Comparison of ENCODE assay signal across 16 mouse cellular contexts in genomic region chr16:33927263-33927824, GRCm38 (mm10). TPM values are rescaled to one million over a fixed set of nuclear protein-coding genes. Genes with fewer than 3 reads are reported as not detected.
DNase-seq lines count a peak whose midpoint lies in the region; ATAC-seq and TF ChIP-seq lines count a peak whose summit lies in the region.
"Had no signal": no experiment of that assay in that cellular context is flagged by ENCODE, and none has a peak within 500 bp of the region (broad histone marks: within the 10 kb centered on the region; RNA-seq: fewer than 3 reads in every experiment).

No protein-coding gene starts in this region.

- no peaks in the 10 kb centered on the region; the same call in 1 of the 2 replicates for H3K79me2 ChIP-seq in heart, adult 2 months (replicated peaks; ENCODE audit: control insufficient read depth, insufficient read depth, low read length)

- H3K9ac ChIP-seq in heart, adult 2 months (ENCODE audit: low read depth, low read length), result no peak overlapping the region
- no peak overlapping the region for H3K9ac ChIP-seq in kidney, embryonic 16.5 days (replicated peaks; ENCODE audit: low read length)
- H3K9ac ChIP-seq: embryonic facial prominence, embryonic 12.5 days; midbrain, embryonic 15.5 days; neural tube, embryonic 12.5 days had no signal

- peaks cover 6% of the 10 kb centered on the region; the same call in 1 of the 2 replicates for H3K36me3 ChIP-seq in heart, adult 2 months (ENCODE audit: control insufficient read depth, insufficient read depth, low read length)
- H3K36me3 ChIP-seq in kidney, embryonic 16.5 days (ENCODE audit: insufficient read depth, low read length), result no peaks in the 10 kb centered on the region
- H3K36me3 ChIP-seq: midbrain, embryonic 15.5 days; neural tube, embryonic 12.5 days had no signal

- TF ChIP-seq POLR2A in heart, adult 2 months (IDR thresholded peaks at IDR 0.05; ENCODE audit: insufficient read depth, low read depth, low read length), result no peak

- intact Hi-C loops in heart, adult 2 months (cut with DNase I), result no loop called here

- no peaks in the 10 kb centered on the region for H3K9me3 ChIP-seq in kidney, embryonic 16.5 days (ENCODE audit: low read length)
- H3K9me3 ChIP-seq: embryonic facial prominence, embryonic 12.5 days; midbrain, embryonic 15.5 days; neural tube, embryonic 12.5 days had no signal

- H3K4me2 ChIP-seq in kidney, embryonic 16.5 days (replicated peaks; ENCODE audit: low read depth, low read length), result no peak overlapping the region
- H3K4me2 ChIP-seq: embryonic facial prominence, embryonic 12.5 days; midbrain, embryonic 15.5 days; neural tube, embryonic 12.5 days had no signal

- H3K4me1 ChIP-seq in heart, adult 2 months (ENCODE audit: control insufficient read depth, insufficient read depth, low read length), result peaks cover 22% of the 10 kb centered on the region
- H3K4me1 ChIP-seq in kidney, embryonic 16.5 days (ENCODE audit: insufficient read depth, low read length), result peaks cover 28% of the 10 kb centered on the region
- H3K4me1 ChIP-seq: midbrain, embryonic 15.5 days had no signal

- ATAC-seq in kidney, embryonic 16.5 days (ENCODE audit: low FRiP score, low TSS enrichment), result no peak
- ATAC-seq: hindbrain, embryonic 16.5 days; midbrain, embryonic 15.5 days had no signal

- peak overlapping the region; percentile 40 for H3K27ac ChIP-seq in heart, adult 2 months
- no peak overlapping the region for H3K27ac ChIP-seq in kidney, embryonic 16.5 days (ENCODE audit: low read length)
- H3K27ac ChIP-seq: embryonic facial prominence, embryonic 12.5 days; midbrain, embryonic 15.5 days; neural tube, embryonic 12.5 days had no signal

- TF ChIP-seq EP300 in heart, adult 2 months (IDR thresholded peaks at IDR 0.05; ENCODE audit: insufficient read depth, low read depth, low read length), result 0 out of 2 replicates have a peak, but pooled peaks have one; percentile 35

- peak; percentile 57 to 76 for DNase-seq in adrenal gland, adult (ENCODE audit: inconsistent age in 2 of 2, low spot score in 1 of 2)
- DNase-seq in adrenal gland, adult 8-10 months, result no peak
- peak; percentile 36 to 44 for DNase-seq in heart, adult 2 months
- DNase-seq in heart, postnatal 4 days, result no peak
- DNase-seq in kidney, adult 18-20 months, result peak; percentile 54
- DNase-seq in lung, postnatal 36 days, result peak; percentile 47
- DNase-seq in lung, adult 18-20 months, result no peak
- DNase-seq: cerebellum, adult 11-12 months; lung, adult 2 months; right cerebral cortex, postnatal 14 days; thymus, postnatal 4 days had no signal

- peak; percentile 55 for TF ChIP-seq CTCF in heart, adult 2 months (IDR thresholded peaks at IDR 0.05)

- no peaks in the 10 kb centered on the region for H3K27me3 ChIP-seq in heart, adult 2 months (ENCODE audit: control insufficient read depth, insufficient read depth, low read length)
- H3K27me3 ChIP-seq in kidney, embryonic 16.5 days (ENCODE audit: insufficient read depth, low read length), result no peaks in the 10 kb centered on the region
- H3K27me3 ChIP-seq: embryonic facial prominence, embryonic 12.5 days; midbrain, embryonic 15.5 days; neural tube, embryonic 12.5 days had no signal

- no peak overlapping the region for H3K4me3 ChIP-seq in heart, adult 2 months
- H3K4me3 ChIP-seq in kidney, embryonic 16.5 days (ENCODE audit: low read length), result no peak overlapping the region
- H3K4me3 ChIP-seq: embryonic facial prominence, embryonic 12.5 days; midbrain, embryonic 15.5 days; neural tube, embryonic 12.5 days had no signal

- WGBS in heart, adult 2 months, result 29% methylated on average over 6 of the region's 6 CpGs
- WGBS in kidney, embryonic 16.5 days, result 72% methylated on average over 6 of the region's 6 CpGs

RNA-seq across cellular contexts. Expression of gene Umps, which starts 39.5 kb away (rescaled TPM):
- 10 to 100 TPM; 35.3 to 47.5 (median 38.2) TPM for total RNA-seq in adrenal gland, adult 8-10 months (2022)
- total RNA-seq in heart, adult 2 months (2021), result 1 to 10 TPM; 7.9 to 8.4 TPM
- 3.8 and 5.5 TPM in 2 replicates for polyA plus RNA-seq in heart, adult 2 months (2012; rRNA removed)
- total RNA-seq in heart, postnatal 4 days (2021), result 10 to 100 TPM; 17.0 to 18.1 TPM
- 66.3 and 66.6 TPM in 2 replicates for polyA plus RNA-seq in kidney, embryonic 16.5 days (2015; fragmentation: Nextera tagmentation; extraction: Ambion mirVana)

Comparison
In these comparisons a context has a peak if more than half of its experiments do, and no peak if none do; other contexts are left out.
1. DNase-seq: peak in adrenal gland, adult (2 of 2), heart, adult 2 months (2 of 2), kidney, adult 18-20 months (single experiment) and lung, postnatal 36 days (single experiment); none in adrenal gland, adult 8-10 months (single experiment), heart, postnatal 4 days (single experiment) and lung, adult 18-20 months (0 of 2).